Mouse (Mus musculus) mesoderm, embryonic 11.5 days (tissue): ENCODE measurements around the gene Usp7.

Experiments used
- DNase-seq: peaks from one replicate; pipeline ENCODE4 v3.0.0-alpha.2; 2012; ENCODE audit warnings: low read depth, low spot score

Gene Usp7

GRCm38 (mm10) chr16:8674165-8674564 is 117.9 kb downstream of the Usp7 start:
- DNase-seq, result peak; percentile 86

- DNase-seq, result no peak
These were observed 118.8 kb downstream of the Usp7 start for GRCm38 (mm10) chr16:8673343-8673742.

DNA sequence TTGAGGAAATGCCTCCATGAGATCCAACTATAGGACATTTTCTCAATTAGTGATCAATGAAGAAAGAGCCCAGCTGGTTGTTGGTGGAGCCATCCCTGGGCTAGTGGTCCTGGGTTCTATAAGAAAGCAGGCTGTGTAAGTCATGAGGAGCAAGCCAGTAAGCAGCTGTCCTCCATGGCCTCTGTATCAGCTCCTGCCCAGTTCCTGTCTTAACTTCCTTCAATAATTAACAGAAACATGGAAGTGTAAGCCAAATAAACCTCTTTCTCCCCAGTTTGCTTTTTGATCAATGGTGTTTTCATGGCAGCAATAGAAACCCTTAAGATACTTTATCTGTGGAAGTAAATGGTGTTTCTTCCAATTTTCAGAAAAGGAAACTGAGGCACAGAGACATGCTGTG is 119.3 kb downstream of the Usp7 start:
- no peak for DNase-seq

DNA sequence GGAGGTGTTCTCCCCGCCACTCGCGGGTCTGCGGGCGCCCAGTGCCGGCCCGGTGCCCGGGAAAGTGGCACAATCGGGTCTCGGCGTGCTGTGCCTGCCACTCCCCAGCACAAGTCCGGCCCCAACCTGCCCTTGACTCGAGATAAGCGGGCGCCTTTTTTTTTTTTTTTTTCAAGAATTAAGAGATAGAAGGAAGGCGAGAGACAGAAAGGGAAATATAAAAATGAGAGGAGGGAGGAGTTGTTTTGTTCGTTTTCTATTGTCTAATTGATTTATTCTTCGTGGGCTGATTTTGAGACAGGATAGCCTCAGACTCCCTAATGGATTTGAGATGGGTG is 119.8 kb downstream of the Usp7 start:
- no peak for DNase-seq

- DNase-seq, result peak; percentile 97
These were observed 120.4 kb downstream of the Usp7 start, which contains the start of gene Carhsp1 for GRCm38 (mm10) chr16:8671551-8672349. Gene Carhsp1 (minus strand): TSS chr16:8672155.

DNA sequence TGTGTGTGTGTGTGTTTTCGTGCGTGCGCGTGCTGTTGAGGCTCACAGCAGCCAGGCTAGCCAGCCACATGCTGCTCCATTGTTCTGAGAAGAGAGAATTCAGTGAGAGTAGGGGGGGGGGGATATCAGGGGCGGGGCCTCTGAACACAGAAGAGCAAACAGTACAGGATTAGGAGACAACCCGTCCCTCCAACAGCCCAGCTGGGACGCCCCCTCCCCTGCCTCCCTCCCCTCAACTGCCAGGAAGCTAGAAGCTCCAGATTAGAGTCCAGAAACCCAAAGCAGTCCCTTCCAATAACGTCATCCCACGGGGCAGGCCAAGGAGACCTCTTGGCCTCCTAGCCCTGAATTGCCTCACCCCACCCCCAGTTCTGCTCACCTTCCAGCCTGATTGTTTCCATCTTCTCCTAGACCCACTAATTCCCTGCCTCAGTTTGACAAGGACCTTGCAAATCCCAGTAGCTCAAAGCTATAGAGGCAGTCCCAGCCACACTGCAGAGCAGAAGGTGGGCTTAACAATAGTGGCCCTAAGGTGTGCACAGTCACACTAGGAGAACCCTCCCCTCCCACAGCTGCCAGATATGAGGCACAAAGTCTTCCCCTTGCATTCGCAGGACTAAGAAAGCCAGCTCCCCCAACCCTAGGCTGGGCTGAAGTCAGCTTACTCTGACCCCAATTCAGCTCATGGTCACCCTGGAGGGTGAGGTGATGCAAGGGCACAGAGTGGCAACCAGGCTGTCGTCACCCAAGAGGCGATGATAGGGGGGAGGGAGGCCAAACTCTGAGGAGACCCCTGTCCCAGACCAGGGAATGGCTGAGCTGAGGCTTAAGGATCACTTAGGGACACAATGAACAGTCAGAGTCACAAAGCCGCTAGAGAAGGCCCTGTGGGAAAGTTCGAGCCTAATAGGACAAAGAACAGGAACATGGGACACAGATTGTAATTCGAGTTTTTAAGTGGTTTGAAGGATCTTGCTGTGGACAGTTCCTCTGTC is 121.8 kb downstream of the Usp7 start:
- DNase-seq, result peak; percentile 60

GRCm38 (mm10) chr16:8669432-8669831 is 122.7 kb downstream of the Usp7 start:
- DNase-seq, result peak; percentile 23

GRCm38 (mm10) chr16:8668386-8668785 is 123.7 kb downstream of the Usp7 start:
- no peak for DNase-seq

- DNase-seq, result no peak
These were observed 124.3 kb downstream of the Usp7 start for GRCm38 (mm10) chr16:8667814-8668213.

GRCm38 (mm10) chr16:8667261-8667660 is 124.8 kb downstream of the Usp7 start:
- no peak for DNase-seq

- no peak for DNase-seq
These were observed 125.7 kb downstream of the Usp7 start for GRCm38 (mm10) chr16:8666452-8666851.

GRCm38 (mm10) chr16:8665367-8665766 is 126.7 kb downstream of the Usp7 start:
- DNase-seq, result no peak

GRCm38 (mm10) chr16:8663606-8664539 is 128.2 kb downstream of the Usp7 start:
- no peak for DNase-seq

- DNase-seq, result no peak
These were observed 129.1 kb downstream of the Usp7 start for GRCm38 (mm10) chr16:8663022-8663421.

GRCm38 (mm10) chr16:8658764-8659163 is 133.3 kb downstream of the Usp7 start:
- DNase-seq, result no peak

DNA sequence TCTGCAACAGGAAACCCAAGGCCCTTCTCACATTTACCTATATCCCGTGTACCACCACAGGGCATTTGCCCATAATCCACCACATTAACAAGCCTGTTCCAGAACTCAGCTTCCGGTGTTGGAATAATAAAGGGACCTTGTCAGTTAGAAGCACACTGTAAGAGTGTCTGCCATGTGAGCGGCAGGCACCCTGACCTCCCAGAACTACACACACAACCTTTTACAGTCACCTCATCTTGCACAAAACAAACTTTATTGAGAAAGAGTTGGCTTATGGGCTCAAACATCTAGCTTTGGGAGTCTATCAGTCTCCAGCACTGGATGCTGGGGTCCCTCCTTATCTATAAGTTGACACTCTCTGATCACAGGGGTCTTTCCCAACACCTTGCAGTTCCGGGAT is 133.8 kb downstream of the Usp7 start:
- DNase-seq, result no peak

DNA sequence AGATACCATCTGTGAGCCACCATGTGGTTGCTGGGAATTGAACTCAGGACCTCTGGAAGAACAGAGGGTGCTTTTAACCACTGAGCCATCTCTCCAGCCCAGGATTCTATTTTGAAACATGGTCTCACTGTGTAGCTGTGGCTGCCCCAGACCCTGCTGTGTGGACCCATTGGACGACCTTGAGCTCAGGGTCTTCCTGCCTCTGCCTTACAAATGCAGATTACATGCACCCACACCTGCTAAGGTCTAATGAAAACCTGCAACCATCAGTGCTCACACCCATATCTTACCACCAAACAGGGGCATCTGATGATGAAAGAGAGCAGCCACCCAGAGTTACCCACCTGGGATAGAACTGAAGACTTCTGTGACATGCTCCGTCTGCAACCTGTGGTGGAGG is 135.9 kb downstream of the Usp7 start:
- DNase-seq, result no peak

DNA sequence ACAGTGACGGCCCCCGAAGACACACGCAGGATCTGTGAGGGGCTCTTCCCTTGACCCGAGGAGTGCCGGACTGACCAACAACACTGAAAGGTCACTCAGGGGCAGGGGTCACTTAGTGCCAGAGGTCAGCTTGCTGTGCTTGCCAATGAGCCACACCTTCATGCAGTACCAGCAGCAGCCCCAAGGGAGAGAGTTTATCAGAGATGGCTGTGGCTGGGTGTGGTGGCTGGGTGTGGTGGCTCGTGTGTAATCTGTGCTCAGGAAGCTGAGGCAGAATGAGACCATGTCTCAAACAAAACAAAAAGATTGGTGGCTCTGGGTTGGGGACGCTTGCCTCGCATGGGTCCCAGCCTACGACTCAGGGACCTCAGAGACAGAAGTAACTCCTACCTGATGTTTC is 136.5 kb downstream of the Usp7 start:
- DNase-seq, result no peak

GRCm38 (mm10) chr16:8655108-8655507 is 137.0 kb downstream of the Usp7 start:
- DNase-seq, result no peak

DNA sequence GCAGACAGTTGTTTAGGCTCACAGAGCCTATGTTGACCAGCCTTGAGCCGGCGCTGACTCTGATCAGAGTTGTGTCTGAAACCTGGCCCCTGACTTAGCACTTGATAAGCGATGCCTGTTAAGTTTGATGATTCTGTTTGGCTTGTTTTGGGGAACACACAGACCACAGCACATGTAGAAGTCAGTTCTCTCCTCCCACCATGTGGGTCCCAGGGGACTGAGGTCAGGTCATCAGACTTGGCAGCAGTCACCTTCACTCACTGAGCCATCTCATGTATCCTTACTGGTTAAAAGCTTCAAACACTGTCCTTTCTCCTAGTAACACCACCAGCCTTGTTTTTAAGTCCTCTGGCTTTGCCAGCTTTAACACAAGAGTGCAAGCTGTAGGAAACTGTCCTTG is 142.1 kb downstream of the Usp7 start:
- DNase-seq, result no peak

DNA sequence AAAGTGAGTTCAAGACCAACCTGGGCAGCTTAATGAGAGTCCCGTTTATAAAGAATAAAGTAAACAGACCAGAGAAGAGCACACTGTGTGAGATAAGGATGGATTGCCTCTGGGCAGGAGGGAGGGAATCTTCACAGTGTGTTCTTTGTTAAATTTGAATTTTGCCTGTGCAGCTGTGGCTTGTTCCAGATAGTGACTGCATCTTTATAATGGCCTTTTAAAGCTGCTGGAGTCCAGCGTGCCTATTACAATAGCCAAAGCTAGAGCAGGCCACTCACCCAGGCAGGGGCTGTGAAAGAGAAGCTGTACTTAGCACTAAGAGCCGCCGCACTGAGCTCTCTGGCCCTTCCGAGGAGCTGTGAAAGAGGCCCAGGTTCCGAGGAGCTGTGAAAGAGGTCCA is 146.6 kb downstream of the Usp7 start:
- DNase-seq, result no peak
